Mouse (Mus musculus): ENCODE results near the gene Rab26. TPM values are rescaled to one million over a fixed set of nuclear protein-coding genes. Genes with fewer than 3 reads are reported as not detected.

Rab26 gene
- polyA plus RNA-seq, 1 experiment: 0.09 TPM

DNA sequence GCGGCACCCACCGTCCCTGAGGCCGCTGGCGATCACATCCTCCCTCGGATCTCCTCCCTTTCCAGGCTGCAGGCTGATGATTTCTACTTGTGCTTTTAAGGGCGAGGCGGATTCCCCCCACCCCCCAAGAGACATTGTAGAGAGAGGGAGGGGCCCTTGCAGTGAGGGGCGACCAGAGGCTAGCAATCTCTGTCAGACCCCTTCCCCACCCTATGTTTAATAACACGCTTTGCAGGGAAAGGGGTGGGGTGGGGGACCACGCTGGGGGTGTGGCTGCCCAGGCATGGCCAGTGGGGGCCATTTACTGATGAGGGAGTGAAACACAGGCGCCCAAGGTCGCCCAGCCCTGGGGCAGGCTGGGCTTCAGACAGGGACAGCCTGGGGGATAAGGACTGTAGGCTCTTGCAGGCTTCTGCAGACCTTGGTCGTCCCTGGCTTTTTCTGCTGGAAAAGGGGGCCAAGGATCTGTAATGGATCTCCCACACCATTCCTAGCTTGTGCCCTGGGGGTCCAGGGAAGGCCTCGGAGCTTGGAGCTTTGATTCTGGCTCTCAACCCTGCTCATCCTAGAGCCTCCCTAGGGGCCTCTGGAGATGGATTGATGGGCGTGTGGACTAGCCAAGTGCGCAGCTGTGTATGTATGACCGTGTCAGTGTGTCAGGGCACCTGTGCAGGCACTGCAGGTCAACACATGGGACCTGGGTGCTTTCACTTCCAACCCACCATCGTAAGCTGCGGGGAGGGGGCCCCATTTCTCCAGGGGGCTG lies 44.6 kb downstream of the Rab26 start:
- H3K4me3 ChIP-seq (replicated peaks): no peak overlapping the region
- H3K9me3 ChIP-seq (ENCODE audit: control insufficient read depth, low read length): peaks cover 14% of the 10 kb centered on the region; the same call in 1 of the 2 replicates
- TF ChIP-seq TAL1 (IDR thresholded peaks at IDR 0.05; ENCODE audit: low read length) (no peak), GATA1 (IDR thresholded peaks at IDR 0.05; ENCODE audit: low read length) (no peak)
- no peaks in the 10 kb centered on the region for H3K36me3 ChIP-seq (ENCODE audit: control insufficient read depth)
- peaks cover 14% of the 10 kb centered on the region for H3K4me1 ChIP-seq (ENCODE audit: control insufficient read depth)
- H3K27me3 ChIP-seq (ENCODE audit: control insufficient read depth): peaks cover 78% of the 10 kb centered on the region

DNA sequence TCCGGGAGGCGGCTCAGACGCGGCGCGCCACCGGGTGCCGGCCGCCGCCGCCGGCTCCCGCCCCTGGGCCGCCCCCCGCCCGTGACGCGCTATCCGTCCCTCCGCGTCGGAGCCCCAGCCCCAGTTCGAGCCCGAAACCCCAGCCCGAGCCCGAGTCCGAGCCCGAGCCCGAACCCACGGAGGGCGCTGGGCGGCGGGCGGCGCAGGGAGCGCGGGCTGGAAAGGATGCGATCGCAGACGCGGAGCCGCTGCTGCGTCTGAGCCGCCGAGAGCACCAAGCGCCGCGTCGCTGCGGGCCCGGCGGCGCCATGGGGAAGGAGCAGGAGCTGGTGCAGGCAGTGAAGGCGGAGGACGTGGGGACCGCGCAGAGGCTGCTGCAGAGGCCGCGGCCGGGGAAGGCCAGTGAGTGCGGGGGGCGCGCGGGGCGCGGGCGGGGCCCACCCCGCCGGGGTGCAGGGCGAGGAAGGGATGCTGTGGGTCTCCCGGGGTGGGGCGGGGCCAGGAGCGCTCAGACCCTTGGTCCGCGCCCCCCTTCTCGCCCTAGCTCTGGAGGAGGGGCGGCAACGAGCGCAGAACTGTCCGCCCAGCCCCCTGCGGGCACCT lies 45.2 kb downstream of the Rab26 start:
- TF ChIP-seq GATA1 (IDR thresholded peaks at IDR 0.05; ENCODE audit: low read length): no peak
- TF ChIP-seq TAL1 (IDR thresholded peaks at IDR 0.05; ENCODE audit: low read length): no peak
- Histone ChIP-seq H3K4me3 (replicated peaks) (peak overlapping the region; percentile 37), H3K36me3 (ENCODE audit: control insufficient read depth) (no peaks in the 10 kb centered on the region), H3K27me3 (ENCODE audit: control insufficient read depth) (peaks cover 79% of the 10 kb centered on the region), H3K9me3 (ENCODE audit: control insufficient read depth, low read length) (peaks cover 14% of the 10 kb centered on the region; the same call in 1 of the 2 replicates), H3K4me1 (ENCODE audit: control insufficient read depth) (peaks cover 14% of the 10 kb centered on the region)

DNA sequence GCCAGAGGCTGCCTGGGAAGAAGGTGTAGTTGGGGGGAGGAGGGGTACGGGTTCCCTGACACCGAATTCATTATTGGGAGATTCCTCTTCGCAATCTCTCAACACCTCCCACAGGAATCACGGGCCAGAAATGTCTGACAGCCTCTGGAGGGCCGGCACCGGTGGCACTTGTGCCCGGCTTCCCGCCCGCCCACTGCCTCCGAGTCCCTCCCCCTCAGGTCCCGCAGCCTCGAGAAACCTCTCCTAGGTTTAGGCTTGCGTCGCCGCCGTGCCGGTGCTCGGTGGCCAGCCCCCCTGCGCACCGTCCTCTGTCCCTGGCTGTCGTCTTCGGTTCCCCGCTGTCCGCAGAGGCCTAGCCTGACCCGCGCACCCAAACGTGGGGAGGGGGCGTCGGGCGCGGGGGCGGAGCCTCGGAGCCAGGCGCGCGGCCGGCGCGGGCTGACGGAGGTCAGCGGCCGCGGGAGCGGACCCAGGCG lies 45.8 kb downstream of the Rab26 start, which contains the start of gene Caskin1:
Caskin1 (plus strand) TSS at position 416 of the 476 bp plus-strand sequence.
- peak within 1 kb of the TSS; percentile 39 for H3K4me3 ChIP-seq (replicated peaks)
- H3K27me3 ChIP-seq (ENCODE audit: control insufficient read depth): peaks cover 81% of the 10 kb centered on the region

GRCm38 (mm10) chr17:24485090-24485860 lies 48.7 kb downstream of the Rab26 start:
- Histone ChIP-seq H3K4me1 (ENCODE audit: control insufficient read depth) (peaks cover 19% of the 10 kb centered on the region), H3K27me3 (ENCODE audit: control insufficient read depth) (peaks cover 60% of the 10 kb centered on the region), H3K4me3 (replicated peaks) (no peak overlapping the region), H3K9me3 (ENCODE audit: control insufficient read depth, low read length) (peaks cover 14% of the 10 kb centered on the region; the same call in 1 of the 2 replicates), H3K36me3 (ENCODE audit: control insufficient read depth) (no peaks in the 10 kb centered on the region)
- TF ChIP-seq GATA1 (IDR thresholded peaks at IDR 0.05; ENCODE audit: low read length): no peak
- TF ChIP-seq TAL1 (IDR thresholded peaks at IDR 0.05; ENCODE audit: low read length): no peak

More for the DNA sequence above, 45.8 kb downstream of the Rab26 start, which contains the start of gene Caskin1:
- Histone ChIP-seq H3K4me1 (ENCODE audit: control insufficient read depth) (peaks cover 14% of the 10 kb centered on the region), H3K9me3 (ENCODE audit: control insufficient read depth, low read length) (peaks cover 14% of the 10 kb centered on the region; the same call in 1 of the 2 replicates), H3K36me3 (ENCODE audit: control insufficient read depth) (no peaks in the 10 kb centered on the region)
- TF ChIP-seq TAL1 (IDR thresholded peaks at IDR 0.05; ENCODE audit: low read length) (no peak), GATA1 (IDR thresholded peaks at IDR 0.05; ENCODE audit: low read length) (no peak)

GRCm38 (mm10) chr17:24483495-24483894 lies 50.5 kb downstream of the Rab26 start:
- no peak for TF ChIP-seq GATA1 (IDR thresholded peaks at IDR 0.05; ENCODE audit: low read length)
- no peak for TF ChIP-seq TAL1 (IDR thresholded peaks at IDR 0.05; ENCODE audit: low read length)
- peaks cover 42% of the 10 kb centered on the region for H3K27me3 ChIP-seq (ENCODE audit: control insufficient read depth)
- H3K4me3 ChIP-seq (replicated peaks): no peak overlapping the region
- no peaks in the 10 kb centered on the region for H3K36me3 ChIP-seq (ENCODE audit: control insufficient read depth)
- peaks cover 7% of the 10 kb centered on the region; the same call in 1 of the 2 replicates for H3K9me3 ChIP-seq (ENCODE audit: control insufficient read depth, low read length)
- H3K4me1 ChIP-seq (ENCODE audit: control insufficient read depth): peaks cover 21% of the 10 kb centered on the region

GRCm38 (mm10) chr17:24481027-24481815 lies 52.8 kb downstream of the Rab26 start:
- no peaks in the 10 kb centered on the region for H3K9me3 ChIP-seq (ENCODE audit: control insufficient read depth, low read length)
- H3K36me3 ChIP-seq (ENCODE audit: control insufficient read depth): peaks cover 20% of the 10 kb centered on the region
- TF ChIP-seq GATA1 (IDR thresholded peaks at IDR 0.05; ENCODE audit: low read length): no peak
- TF ChIP-seq TAL1 (IDR thresholded peaks at IDR 0.05; ENCODE audit: low read length): no peak
- no peak overlapping the region for H3K4me3 ChIP-seq (replicated peaks)
- peaks cover 19% of the 10 kb centered on the region for H3K27me3 ChIP-seq (ENCODE audit: control insufficient read depth)
- H3K4me1 ChIP-seq (ENCODE audit: control insufficient read depth): peaks cover 38% of the 10 kb centered on the region

DNA sequence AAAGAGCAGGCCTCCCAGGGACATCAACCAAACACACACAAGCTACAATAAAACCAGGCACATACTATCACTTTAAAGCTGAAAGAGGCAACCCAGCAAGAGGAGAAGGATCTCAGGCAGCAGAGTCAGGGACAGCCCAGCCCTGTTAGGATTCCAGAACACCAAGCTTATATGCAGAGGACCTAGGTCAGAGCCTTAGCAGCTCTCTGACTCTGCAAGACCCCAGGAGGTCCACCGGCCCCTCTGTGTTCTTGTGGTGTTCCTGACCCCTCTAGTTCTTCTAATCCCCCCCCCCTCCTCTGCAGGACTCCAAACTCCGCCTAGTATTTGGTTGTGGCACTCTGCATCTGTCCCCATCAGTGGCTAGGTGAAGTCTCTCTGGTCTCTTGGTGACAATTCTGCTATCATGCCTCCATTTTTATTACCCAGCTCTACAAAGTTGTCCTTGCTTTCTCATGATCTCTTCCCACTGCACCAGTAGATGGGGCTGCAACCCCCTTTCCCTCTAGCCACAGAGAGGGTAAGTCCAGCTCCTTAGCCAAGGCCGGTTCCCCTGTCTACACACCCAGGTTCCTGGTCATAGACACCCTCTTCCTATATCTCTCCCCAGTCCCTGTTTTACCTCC lies 53.7 kb downstream of the Rab26 start:
- H3K27me3 ChIP-seq (ENCODE audit: control insufficient read depth): peaks cover 12% of the 10 kb centered on the region
- H3K36me3 ChIP-seq (ENCODE audit: control insufficient read depth): peaks cover 29% of the 10 kb centered on the region
- H3K9me3 ChIP-seq (ENCODE audit: control insufficient read depth, low read length): no peaks in the 10 kb centered on the region
- H3K4me3 ChIP-seq (replicated peaks): peak overlapping the region; percentile 19
- H3K4me1 ChIP-seq (ENCODE audit: control insufficient read depth): peaks cover 36% of the 10 kb centered on the region
- TF ChIP-seq TAL1 (IDR thresholded peaks at IDR 0.05; ENCODE audit: low read length) (no peak), GATA1 (IDR thresholded peaks at IDR 0.05; ENCODE audit: low read length) (no peak)

DNA sequence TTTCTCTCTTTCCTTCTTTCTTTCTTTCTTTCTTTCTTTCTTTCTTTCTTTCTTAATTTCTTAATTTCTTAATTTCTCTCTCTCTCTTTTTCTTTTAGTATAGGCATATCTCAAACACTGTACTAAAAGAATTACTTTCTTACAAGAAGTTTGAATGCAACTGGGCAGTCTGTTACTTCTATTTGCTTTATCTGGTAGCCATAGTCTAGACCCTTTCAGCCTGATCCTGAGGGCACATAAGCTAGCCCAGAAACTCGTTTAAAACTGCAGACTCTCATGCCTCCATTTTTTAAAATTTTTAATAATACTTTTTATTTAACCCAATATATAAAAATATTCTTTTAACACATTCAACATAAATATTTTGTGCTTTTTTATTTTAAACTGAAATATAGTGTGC lies 54.6 kb downstream of the Rab26 start:
- peaks cover 38% of the 10 kb centered on the region for H3K36me3 ChIP-seq (ENCODE audit: control insufficient read depth)
- H3K9me3 ChIP-seq (ENCODE audit: control insufficient read depth, low read length): no peaks in the 10 kb centered on the region
- peak overlapping the region; percentile 90 for H3K4me3 ChIP-seq (replicated peaks)
- H3K27me3 ChIP-seq (ENCODE audit: control insufficient read depth): peaks cover 4% of the 10 kb centered on the region
- H3K4me1 ChIP-seq (ENCODE audit: control insufficient read depth): peaks cover 36% of the 10 kb centered on the region
- TF ChIP-seq TAL1 (IDR thresholded peaks at IDR 0.05; ENCODE audit: low read length): no peak
- no peak for TF ChIP-seq GATA1 (IDR thresholded peaks at IDR 0.05; ENCODE audit: low read length)
